In the genomic region with DNA sequence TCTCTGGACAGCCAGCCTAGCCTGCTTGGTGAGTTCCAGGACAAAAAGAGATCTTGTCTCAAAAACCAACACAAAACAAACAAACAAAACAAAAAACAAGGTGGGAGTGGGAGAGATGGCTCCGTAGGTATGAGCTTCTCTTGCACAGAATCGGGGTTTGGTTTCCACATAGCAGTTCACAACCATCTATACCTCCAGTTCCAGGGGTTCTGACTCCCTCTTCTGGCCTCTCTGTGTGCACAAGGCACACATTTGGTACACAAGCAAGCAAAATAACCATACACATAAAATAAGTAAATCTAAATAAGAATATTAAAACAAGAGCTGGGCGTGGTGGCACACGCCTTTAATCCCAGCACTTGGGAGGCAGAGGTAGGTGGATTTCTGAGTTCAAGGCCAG, we compare ENCODE assay signal across 18 mouse cellular contexts. TPM values are rescaled to one million over a fixed set of nuclear protein-coding genes. Genes with fewer than 3 reads are reported as not detected.
DNase-seq lines count a peak whose midpoint lies in the region; ATAC-seq and TF ChIP-seq lines count a peak whose summit lies in the region.
"Had no signal": no experiment of that assay in that cellular context is flagged by ENCODE, and none has a peak within 500 bp of the region (broad histone marks: within the 10 kb centered on the region; RNA-seq: fewer than 3 reads in every experiment).

No protein-coding gene starts in this region.

- H3K4me1 ChIP-seq in lung, postnatal 0 days (ENCODE audit: insufficient read depth, low read depth, low read length): no peaks in the 10 kb centered on the region
- no peaks in the 10 kb centered on the region; a peak in 1 of 4 replicates for H3K4me1 ChIP-seq in MEL (ENCODE audit: control insufficient read depth in 1 of 2, insufficient read depth in 2 of 2, low read length in 2 of 2)
- no peaks in the 10 kb centered on the region for H3K4me1 ChIP-seq in stomach, postnatal 0 days (replicated peaks; ENCODE audit: control insufficient read depth, insufficient read depth)
- H3K4me1 ChIP-seq: embryonic facial prominence, embryonic 13.5 days had no signal

- TF ChIP-seq RAD21 in MEL (IDR thresholded peaks at IDR 0.05; ENCODE audit: low read depth, low read length): peak; percentile 41

- no peak overlapping the region for H3K4me2 ChIP-seq in lung, postnatal 0 days (replicated peaks; ENCODE audit: low read depth, low read length)
- no peak overlapping the region for H3K4me2 ChIP-seq in stomach, postnatal 0 days (replicated peaks; ENCODE audit: low read depth)
- H3K4me2 ChIP-seq: embryonic facial prominence, embryonic 13.5 days; lung, embryonic 14.5 days had no signal

- no peak overlapping the region for H3K9ac ChIP-seq in lung, postnatal 0 days (replicated peaks; ENCODE audit: low read depth)
- no peak overlapping the region for H3K9ac ChIP-seq in MEL (ENCODE audit: control insufficient read depth, low read depth, low read length, poor library complexity, severe bottlenecking)
- no peak overlapping the region for H3K9ac ChIP-seq in stomach, postnatal 0 days (ENCODE audit: low read length)
- H3K9ac ChIP-seq: embryonic facial prominence, embryonic 13.5 days; lung, embryonic 14.5 days had no signal

- DNase-seq in kidney, adult 18-20 months: peak; percentile 8
- no peak for DNase-seq in kidney, postnatal 4 days
- no peak for DNase-seq in lung, postnatal 0 days (ENCODE audit: low spot score)
- no peak for DNase-seq in lung, postnatal 4 days
- DNase-seq in MEL (ENCODE audit: low read depth, low spot score): peak; percentile 12
- no peak for DNase-seq in stomach, postnatal 0 days (ENCODE audit: low spot score)
- DNase-seq in natural killer cell, adult 2 months (ENCODE audit: low spot score in 2 of 2): no peak
- DNase-seq: adrenal gland, adult 8-10 months; cerebellum, adult 18-20 months; gastrocnemius, postnatal 36 days; layer of hippocampus, postnatal 36 days; lung, embryonic 14.5 days; thymus, adult 2 months had no signal

- no peaks in the 10 kb centered on the region for H3K27me3 ChIP-seq in lung, postnatal 0 days (replicated peaks; ENCODE audit: insufficient read depth, low read length)
- peaks cover 0 to 3% of the 10 kb centered on the region in 2 experiments; a peak in 2 of 4 replicates for H3K27me3 ChIP-seq in MEL (ENCODE audit: control insufficient read depth in 1 of 2, insufficient read depth in 2 of 2, low read length in 2 of 2)
- no peaks in the 10 kb centered on the region for H3K27me3 ChIP-seq in stomach, postnatal 0 days (ENCODE audit: control insufficient read depth, insufficient read depth, low read length)
- H3K27me3 ChIP-seq: embryonic facial prominence, embryonic 13.5 days had no signal

- H3K9me3 ChIP-seq in lung, postnatal 0 days (ENCODE audit: low read length): no peaks in the 10 kb centered on the region
- no peaks in the 10 kb centered on the region for H3K9me3 ChIP-seq in MEL (replicated peaks; ENCODE audit: insufficient read depth, low read length)
- H3K9me3 ChIP-seq in stomach, postnatal 0 days (ENCODE audit: control insufficient read depth, low read length): no peaks in the 10 kb centered on the region
- H3K9me3 ChIP-seq: embryonic facial prominence, embryonic 13.5 days; megakaryocyte, embryonic 14.5 days had no signal

- no peak overlapping the region for H3K27ac ChIP-seq in lung, postnatal 0 days (ENCODE audit: low read length)
- H3K27ac ChIP-seq in MEL (ENCODE audit: control insufficient read depth, low read depth, low read length): no peak overlapping the region
- no peak overlapping the region for H3K27ac ChIP-seq in stomach, postnatal 0 days (replicated peaks)
- H3K27ac ChIP-seq: embryonic facial prominence, embryonic 13.5 days had no signal

- peak; percentile 28; the same call in 1 of the 2 replicates for TF ChIP-seq CTCF in lung, postnatal 0 days (IDR thresholded peaks at IDR 0.05)
- TF ChIP-seq CTCF in MEL (IDR thresholded peaks at IDR 0.05 in 2 of 3, conservative IDR thresholded peaks at IDR 0.05 in 1 of 3; ENCODE audit: control insufficient read depth in 1 of 3, insufficient read depth in 1 of 3, low read depth in 2 of 3, low read length in 3 of 3, poor library complexity in 1 of 3, severe bottlenecking in 1 of 3): peak in 1 of 3 experiments; percentile 37; a peak in 2 of 6 replicates
- TF ChIP-seq CTCF in stomach, postnatal 0 days (IDR thresholded peaks at IDR 0.05; ENCODE audit: low read depth): peak; percentile 44; the same call in 1 of the 2 replicates

- H3K4me3 ChIP-seq in lung, postnatal 0 days (ENCODE audit: low read depth, low read length): no peak overlapping the region
- no peak overlapping the region for H3K4me3 ChIP-seq in MEL (ENCODE audit: control insufficient read depth in 1 of 2, insufficient read depth in 1 of 2, low read depth in 2 of 2, low read length in 2 of 2)
- H3K4me3 ChIP-seq in stomach, postnatal 0 days (ENCODE audit: low read depth, low read length): no peak overlapping the region
- H3K4me3 ChIP-seq: embryonic facial prominence, embryonic 13.5 days; megakaryocyte, embryonic 14.5 days had no signal

- no peak for TF ChIP-seq EP300 in lung, postnatal 0 days (IDR thresholded peaks at IDR 0.05)
- TF ChIP-seq EP300 in MEL (IDR thresholded peaks at IDR 0.05; ENCODE audit: low read depth in 1 of 2, low read length in 2 of 2): no peak
- no peak for TF ChIP-seq EP300 in stomach, postnatal 0 days (optimal IDR thresholded peaks at IDR 0.05)

- TF ChIP-seq POLR2A in MEL (IDR thresholded peaks at IDR 0.05; ENCODE audit: control insufficient read depth in 1 of 2, insufficient read depth in 1 of 2, low read depth in 1 of 2, low read length in 2 of 2, poor library complexity in 1 of 2): no peak

- 81% methylated on average over 4 of the region's 4 CpGs for WGBS in lung, postnatal 0 days
- 79% methylated on average over 4 of the region's 4 CpGs for WGBS in stomach, postnatal 0 days

- no peak for ATAC-seq in lung, postnatal 0 days
- ATAC-seq in stomach, postnatal 0 days (ENCODE audit: low FRiP score, low TSS enrichment): no peak
- ATAC-seq: intestine, embryonic 16.5 days had no signal

- no peaks in the 10 kb centered on the region for H3K79me2 ChIP-seq in MEL (ENCODE audit: control insufficient read depth, insufficient read depth, low read length, poor library complexity)

- no peaks in the 10 kb centered on the region for H3K36me3 ChIP-seq in lung, postnatal 0 days (ENCODE audit: insufficient read depth, low read length)
- H3K36me3 ChIP-seq in MEL (ENCODE audit: control insufficient read depth in 1 of 2, insufficient read depth in 2 of 2, low read length in 2 of 2): no peaks in the 10 kb centered on the region
- no peaks in the 10 kb centered on the region for H3K36me3 ChIP-seq in stomach, postnatal 0 days (ENCODE audit: control insufficient read depth, insufficient read depth, low read length)
- H3K36me3 ChIP-seq: embryonic facial prominence, embryonic 13.5 days had no signal

TF ChIP-seq in MEL, 35 proteins besides CTCF, POLR2A, EP300 and RAD21:
- TF ChIP-seq MYC (IDR thresholded peaks at IDR 0.05; ENCODE audit: low read depth, low read length) (no peak), UBTF (IDR thresholded peaks at IDR 0.05; ENCODE audit: borderline replicate concordance, insufficient read depth, low read depth, low read length) (no peak), ZC3H11A (IDR thresholded peaks at IDR 0.05; ENCODE audit: low read depth, low read length) (0 out of 2 replicates have a peak, but pooled peaks have one; percentile 18), SMC3 (IDR thresholded peaks at IDR 0.05; ENCODE audit: low read depth, low read length) (peak; percentile 40), ZMIZ1 (IDR thresholded peaks at IDR 0.05; ENCODE audit: low read depth, low read length) (no peak)

RNA-seq across cellular contexts. Expression of gene Ifitm7, which starts 44.0 kb away (rescaled TPM):
- polyA plus RNA-seq in lung, postnatal 0 days (2015; fragmentation: Nextera tagmentation; extraction: Ambion mirVana): not detected in 2 replicates
- not detected in 2 replicates for total RNA-seq in MEL (2012; rRNA removed)
- polyA plus RNA-seq in MEL (2012; ENCODE audit: insufficient read depth in 1 of 2, insufficient read length in 2 of 2, low read depth in 1 of 2, low replicate concordance in 2 of 2, missing spikeins in 1 of 2): not detected
- not detected in 2 replicates for polyA plus RNA-seq in stomach, postnatal 0 days (2015; fragmentation: Nextera tagmentation; extraction: Ambion mirVana)
- total RNA-seq: gastrocnemius, postnatal 36 days had no signal
- polyA plus RNA-seq: heart, embryonic 14.5 days; intestine, embryonic 16.5 days; lung, embryonic 14.5 days; small intestine, adult 2 months; thymus, adult 2 months had no signal

RNA-seq across cellular contexts. Expression of gene 2900011O08Rik, which starts 44.2 kb away (rescaled TPM):
- polyA plus RNA-seq in lung, postnatal 0 days (2015; fragmentation: Nextera tagmentation; extraction: Ambion mirVana): 0.42 TPM in 1 of 2 replicates, not detected in the other
- total RNA-seq in MEL (2012; rRNA removed): 0.04 TPM in 1 of 2 replicates, not detected in the other
- not detected for polyA plus RNA-seq in MEL (2012; ENCODE audit: insufficient read depth in 1 of 2, insufficient read length in 2 of 2, low read depth in 1 of 2, low replicate concordance in 2 of 2, missing spikeins in 1 of 2)
- polyA plus RNA-seq in stomach, postnatal 0 days (2015; fragmentation: Nextera tagmentation; extraction: Ambion mirVana): 0.70 and 1.3 TPM in 2 replicates
- total RNA-seq: gastrocnemius, postnatal 36 days had no signal

Comparison
In these comparisons a context has a peak if more than half of its experiments do, and no peak if none do; other contexts are left out.
1. DNase-seq: peak in kidney, adult 18-20 months (single experiment) and MEL (single experiment); none in kidney, postnatal 4 days (0 of 2), lung, postnatal 0 days (single experiment), lung, postnatal 4 days (0 of 2), stomach, postnatal 0 days (single experiment) and natural killer cell, adult 2 months (0 of 2).